Mouse (Mus musculus): ENCODE data around the gene Hrh2.

Gene Hrh2

GRCm38 (mm10) chr13:54176406-54177020, 15.4 kb upstream of the Hrh2 start:
- in situ Hi-C loops (cut with MseI, MboI) = no loop called here

GRCm38 (mm10) chr13:54177346-54177745, 14.6 kb upstream of the Hrh2 start:
- in situ Hi-C loops (cut with MseI, MboI) = no loop called here

GRCm38 (mm10) chr13:54178647-54179046, 13.3 kb upstream of the Hrh2 start:
- in situ Hi-C loops (cut with MseI, MboI) = no loop called here

- in situ Hi-C loops (cut with MseI, MboI) = no loop called here
Observed at GRCm38 (mm10) chr13:54179971-54180370, 12.0 kb upstream of the Hrh2 start.

- in situ Hi-C loops (cut with MseI, MboI) = no loop called here
Observed at GRCm38 (mm10) chr13:54180461-54180860, 11.5 kb upstream of the Hrh2 start.

- in situ Hi-C loops (cut with MseI, MboI) = no loop called here
Observed at GRCm38 (mm10) chr13:54181318-54181717, 10.6 kb upstream of the Hrh2 start.

- in situ Hi-C loops (cut with MseI, MboI) = no loop called here
Observed at GRCm38 (mm10) chr13:54181947-54182346, 10.0 kb upstream of the Hrh2 start.

- in situ Hi-C loops (cut with MseI, MboI) = no loop called here
Observed at GRCm38 (mm10) chr13:54186394-54186793, 5.5 kb upstream of the Hrh2 start.

GRCm38 (mm10) chr13:54188190-54188706, 3.7 kb upstream of the Hrh2 start:
- in situ Hi-C loops (cut with MseI, MboI) = no loop called here

GRCm38 (mm10) chr13:54189896-54190295, 2.0 kb upstream of the Hrh2 start:
- in situ Hi-C loops (cut with MseI, MboI) = no loop called here

- in situ Hi-C loops (cut with MseI, MboI) = no loop called here
Observed at GRCm38 (mm10) chr13:54191181-54191580, 748 bp upstream of the Hrh2 start.

GRCm38 (mm10) chr13:54193580-54193979, 1.7 kb downstream of the Hrh2 start:
- in situ Hi-C loops (cut with MseI, MboI) = no loop called here

- in situ Hi-C loops (cut with MseI, MboI) = no loop called here
Observed at GRCm38 (mm10) chr13:54199000-54199399, 7.1 kb downstream of the Hrh2 start.

GRCm38 (mm10) chr13:54202458-54202857, 10.5 kb downstream of the Hrh2 start:
- in situ Hi-C loops (cut with MseI, MboI) = no loop called here

GRCm38 (mm10) chr13:54203419-54203818, 11.5 kb downstream of the Hrh2 start:
- in situ Hi-C loops (cut with MseI, MboI) = no loop called here

GRCm38 (mm10) chr13:54205195-54205594, 13.3 kb downstream of the Hrh2 start:
- in situ Hi-C loops (cut with MseI, MboI) = no loop called here

- in situ Hi-C loops (cut with MseI, MboI) = no loop called here
Observed at GRCm38 (mm10) chr13:54206140-54206753, 14.3 kb downstream of the Hrh2 start.

GRCm38 (mm10) chr13:54209476-54210253, 17.7 kb downstream of the Hrh2 start:
- in situ Hi-C loops (cut with MseI, MboI) = no loop called here

- in situ Hi-C loops (cut with MseI, MboI) = no loop called here
Observed at GRCm38 (mm10) chr13:54211528-54212488, 19.9 kb downstream of the Hrh2 start.

GRCm38 (mm10) chr13:54212516-54212915, 20.6 kb downstream of the Hrh2 start:
- in situ Hi-C loops (cut with MseI, MboI) = no loop called here

- in situ Hi-C loops (cut with MseI, MboI) = no loop called here
Observed at GRCm38 (mm10) chr13:54215266-54215665, 23.3 kb downstream of the Hrh2 start.

All from mouse trophoblast stem cell (cell line).